Mouse (Mus musculus): ENCODE results near the gene Snd1. TPM values are rescaled to one million over a fixed set of nuclear protein-coding genes. Genes with fewer than 3 reads are reported as not detected.

Gene Snd1
- polyA plus RNA-seq, 1 experiment, result 58.9 TPM

- H3K4me3 ChIP-seq (ENCODE audit: insufficient read depth, low read length), result no peak overlapping the region
Observed at GRCm38 (mm10) chr6:28981966-28982701, 507.2 kb downstream of the Snd1 start.

GRCm38 (mm10) chr6:28982817-28983216 lies 507.9 kb downstream of the Snd1 start:
- Histone ChIP-seq H3K4me3 (ENCODE audit: insufficient read depth, low read length) (no peak overlapping the region), H3K27ac (ENCODE audit: insufficient read depth, low read depth, low read length) (no peak overlapping the region), H3K4me1 (ENCODE audit: control insufficient read depth, insufficient read depth, low read length) (no peaks in the 10 kb centered on the region)
- TF ChIP-seq CTCF (IDR thresholded peaks at IDR 0.05; ENCODE audit: low read depth, low read length) (no peak), POLR2A (IDR thresholded peaks at IDR 0.05; ENCODE audit: borderline replicate concordance, low read depth, low read length) (no peak)

More at GRCm38 (mm10) chr6:28981966-28982701, 507.2 kb downstream of the Snd1 start:
- Histone ChIP-seq H3K27ac (ENCODE audit: insufficient read depth, low read depth, low read length) (no peak overlapping the region), H3K4me1 (ENCODE audit: control insufficient read depth, insufficient read depth, low read length) (no peaks in the 10 kb centered on the region)
- TF ChIP-seq POLR2A (IDR thresholded peaks at IDR 0.05; ENCODE audit: borderline replicate concordance, low read depth, low read length) (no peak), CTCF (IDR thresholded peaks at IDR 0.05; ENCODE audit: low read depth, low read length) (no peak)

Other genes with a start within 250 kb of the Snd1 start
- 12.9 and 15.5 TPM in 2 replicates for gene Zfp800, start 77.1 kb upstream of the Snd1 start, polyA plus RNA-seq (2012; ENCODE audit: insufficient read depth, insufficient read length, missing spikeins)
- 152 and 156 TPM in 2 replicates for gene Arf5, start 51.6 kb upstream of the Snd1 start, polyA plus RNA-seq (2012; ENCODE audit: insufficient read depth, insufficient read length, missing spikeins)
- not detected in 2 replicates for gene Fscn3, start 47.4 kb upstream of the Snd1 start, polyA plus RNA-seq (2012; ENCODE audit: insufficient read depth, insufficient read length, missing spikeins)
- gene Gcc1, start 46.7 kb upstream of the Snd1 start, polyA plus RNA-seq (2012; ENCODE audit: insufficient read depth, insufficient read length, missing spikeins), result 8.4 and 10.3 TPM in 2 replicates
- not detected in 2 replicates for gene Pax4, start 25.8 kb upstream of the Snd1 start, polyA plus RNA-seq (2012; ENCODE audit: insufficient read depth, insufficient read length, missing spikeins)